Mouse (Mus musculus) frontal cortex, postnatal 25 days (tissue): Measurements from ENCODE around the gene Fbxw14.
"Not testable (repeated sequence)": the region's sequence is repeated elsewhere in the genome, so short reads cannot be mapped to it uniquely, and the experiment has no call there.

Experiments
- DNase-seq, 2 experiments: peaks; one replicate each; pipeline ENCODE4 v3.0.0; 2022; ENCODE audit warnings: low spot score in 2 of 2

Gene Fbxw14

GRCm38 (mm10) chr9:109287576-109287975 is at the start of gene Fbxw14:
TSS of gene Fbxw14 (minus strand) at chr9:109287676.
- not testable (repeated sequence) for DNase-seq

GRCm38 (mm10) chr9:109263041-109263440 is 24.4 kb downstream of the Fbxw14 start:
- no peak for DNase-seq

- DNase-seq = no peak
These were observed 52.8 kb downstream of the Fbxw14 start, which contains the start of gene Fbxw20 for GRCm38 (mm10) chr9:109234654-109235053. TSS of gene Fbxw20 (minus strand) at chr9:109234754.
